Mouse (Mus musculus): ENCODE data around the gene Gm3238.
"Not testable (repeated sequence)": the region's sequence is repeated elsewhere in the genome, so short reads cannot be mapped to it uniquely, and the experiment has no call there.

Gm3238 gene

DNA sequence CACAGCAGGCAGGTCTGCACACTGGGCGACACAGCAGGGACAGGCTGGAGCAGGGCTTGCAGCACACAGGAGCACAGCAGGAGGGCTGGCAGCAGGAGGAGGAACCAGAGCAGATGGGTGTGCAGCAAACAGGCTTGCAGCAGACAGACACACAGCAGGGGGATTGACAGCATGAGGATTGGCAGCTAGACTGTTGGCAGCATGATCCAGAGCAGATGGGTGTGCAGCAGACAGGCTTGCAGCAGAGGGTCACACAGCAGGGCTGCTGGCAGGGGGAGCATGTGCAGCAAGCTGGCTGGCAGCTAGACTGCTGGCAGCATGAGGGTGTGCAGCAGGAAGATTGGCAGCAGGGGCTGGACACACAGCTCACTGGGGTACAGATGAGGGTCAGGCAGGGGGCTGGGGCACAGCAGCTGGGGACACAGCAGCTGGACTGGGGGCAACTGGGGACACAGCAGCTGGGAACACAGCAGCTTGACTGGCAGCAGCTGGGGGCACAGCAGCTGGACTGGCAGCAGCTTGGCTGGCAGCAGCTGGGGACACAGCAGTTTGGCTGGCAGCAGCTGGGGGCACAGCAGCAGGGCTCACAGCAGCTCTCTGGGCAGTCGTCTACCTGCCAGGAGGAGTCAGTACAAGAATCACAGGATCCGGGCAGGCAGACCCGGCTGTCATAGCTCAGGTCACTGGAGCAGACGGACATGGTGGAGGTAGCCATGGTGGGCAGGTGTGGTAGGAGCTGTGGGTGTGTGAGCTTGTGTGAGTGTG, 29.0 kb downstream of the Gm3238 start, which contains the start of gene Gm18596:
Gene Gm18596 (minus strand): TSS at position 715 of the 765 bp plus-strand sequence.
- DNase-seq (ENCODE audit: low spot score), result not testable (repeated sequence)

DNA sequence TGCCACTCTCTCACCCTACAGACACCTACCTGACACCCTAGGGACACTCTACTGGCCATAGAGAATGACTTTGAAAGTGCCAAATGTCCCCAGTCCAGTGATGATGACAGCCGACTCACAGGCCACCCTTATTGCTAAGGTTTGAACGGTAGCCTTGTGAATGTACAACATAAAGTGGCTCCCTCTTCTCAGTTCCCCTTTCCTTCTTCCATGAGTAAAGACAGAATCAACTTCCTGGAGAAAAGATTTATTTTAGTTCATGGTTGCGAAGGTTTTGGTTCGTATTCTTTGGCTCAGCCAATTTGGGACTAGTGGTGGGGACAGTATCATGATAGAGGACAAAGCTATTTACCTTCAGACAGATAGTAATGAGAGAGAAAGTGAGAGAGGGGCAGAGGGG, 32.2 kb downstream of the Gm3238 start:
- no peak for DNase-seq (ENCODE audit: low spot score)

DNA sequence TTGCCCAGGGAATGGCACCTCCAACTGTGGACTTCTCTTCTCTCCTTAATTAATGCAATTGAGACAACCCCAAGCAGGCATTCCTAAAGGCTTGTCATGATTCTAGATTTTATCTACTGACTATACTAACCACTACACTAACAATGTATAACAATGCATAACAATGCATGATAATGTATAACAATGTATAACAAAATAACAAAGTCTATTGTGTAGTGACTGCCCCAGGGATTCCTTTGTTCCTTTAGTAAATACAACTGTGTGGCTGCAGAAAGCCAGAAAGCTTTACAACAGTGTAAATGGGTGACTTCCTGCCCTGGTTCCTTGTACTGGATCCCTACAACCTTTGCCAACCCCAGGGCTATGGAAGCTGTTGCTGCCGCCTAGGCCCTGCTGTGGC, 35.2 kb downstream of the Gm3238 start:
- no peak for DNase-seq (ENCODE audit: low spot score)

DNA sequence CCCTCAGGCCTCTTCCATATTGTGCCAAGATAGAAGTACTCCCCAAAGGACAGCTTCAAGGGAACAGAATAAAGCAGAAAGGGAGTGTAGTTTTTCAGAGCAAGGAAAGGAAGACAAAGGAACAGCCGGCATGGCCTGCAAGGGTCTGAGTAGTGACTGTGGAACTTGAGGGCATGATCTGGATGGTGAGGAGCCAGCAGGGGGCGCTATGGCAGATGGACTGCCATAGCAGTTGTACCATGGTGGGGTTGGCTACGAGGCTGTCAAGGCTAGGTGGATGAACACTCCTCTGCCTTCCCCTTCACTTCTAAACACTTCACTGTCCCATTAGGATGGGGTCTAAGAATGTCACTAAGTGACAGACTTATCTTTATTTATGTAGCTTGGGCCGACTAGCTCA, 41.9 kb downstream of the Gm3238 start:
- DNase-seq (ENCODE audit: low spot score), result no peak

DNA sequence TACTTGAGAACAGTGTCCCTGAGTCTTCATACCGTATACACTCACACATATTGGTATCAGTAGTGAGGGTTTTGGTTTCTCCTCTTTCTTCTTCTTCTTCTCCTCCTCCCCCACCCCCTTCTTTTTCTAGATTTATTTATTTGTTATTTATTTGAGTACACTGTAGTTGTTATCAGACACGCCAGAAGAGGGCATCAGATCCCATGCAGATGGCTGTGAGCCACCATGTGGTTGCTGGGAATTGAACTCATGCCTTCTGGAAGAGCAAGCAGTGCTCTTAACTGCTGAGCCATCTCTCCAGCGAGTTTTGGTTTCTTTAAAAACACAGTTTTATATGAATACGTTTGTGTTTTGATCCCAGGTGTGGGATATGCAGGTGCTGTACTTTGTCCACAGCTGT, 42.8 kb downstream of the Gm3238 start:
- DNase-seq (ENCODE audit: low spot score), result no peak

DNA sequence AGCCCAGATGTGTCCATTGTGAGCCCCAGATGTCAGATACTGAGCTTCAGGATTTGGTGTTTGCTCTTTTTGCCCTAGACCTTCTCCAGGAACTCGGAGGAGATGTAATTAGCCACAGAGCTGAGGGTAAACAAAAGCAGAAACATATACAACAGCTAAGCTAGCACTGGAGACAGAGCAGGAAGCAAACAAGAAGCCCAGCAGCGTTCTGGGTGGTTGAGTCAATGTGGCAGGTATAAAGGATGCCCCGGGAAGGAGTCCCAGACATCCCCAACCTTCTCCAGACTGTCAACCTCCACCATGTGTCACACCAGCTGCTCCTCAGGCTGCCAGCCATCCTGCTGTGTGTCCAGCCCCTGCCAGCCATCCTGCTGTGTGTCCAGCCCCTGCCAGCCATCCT, 44.9 kb downstream of the Gm3238 start, which contains the start of gene Gm10100:
Gene Gm10100 (plus strand): TSS at position 301 of the 400 bp plus-strand sequence.
- no peak for DNase-seq (ENCODE audit: low spot score)

DNA sequence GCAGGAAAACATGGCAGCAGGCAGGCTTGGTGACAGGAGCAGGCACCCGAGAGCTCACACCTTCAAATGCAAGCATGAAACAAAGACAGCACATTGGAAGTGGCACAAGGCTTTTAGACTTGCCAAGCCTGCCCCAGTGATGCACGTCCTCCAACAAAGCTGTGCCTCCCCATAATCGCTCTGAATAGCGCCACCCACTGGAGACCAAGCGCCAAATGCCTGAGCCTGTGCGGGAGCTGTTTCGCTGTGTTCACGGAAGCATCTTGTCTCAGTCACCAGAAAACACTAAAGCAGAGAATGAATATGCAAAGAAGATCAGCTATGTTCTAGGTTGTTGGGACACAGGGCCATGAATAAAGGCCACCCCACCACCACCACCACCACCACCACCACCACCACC, 46.3 kb downstream of the Gm3238 start:
- DNase-seq (ENCODE audit: low spot score), result no peak

Measured in ovary, postnatal 36 days (tissue).